Mouse (Mus musculus) hindbrain, embryonic 16.5 days (tissue): ENCODE data around the gene Gpatch2. TPM values are rescaled to one million over a fixed set of nuclear protein-coding genes. Genes with fewer than 3 reads are reported as not detected.

Experiments
- ATAC-seq: fragments of 200-750 bp; cut with Nextera tagmentation; 2 replicates; pipeline ENCODE4 v1.8.0; 2017; ENCODE audit warnings: moderate TSS enrichment, moderate library complexity
- H3K27ac ChIP-seq: fragments of 300-500 bp; sonication (generic); 2 replicates; pipeline ENCODE4 v1.5.1; 2014; ENCODE audit warnings: low read depth, mild to moderate bottlenecking, control low read depth, low read length, moderate library complexity
- H3K27me3 ChIP-seq: fragments of 300-500 bp; sonication (generic); replicated peaks from 2 replicates; pipeline ENCODE4 v1.6.1; 2014; ENCODE audit warnings: low read length; ENCODE audit not compliant: control insufficient read depth, insufficient read depth
- H3K36me3 ChIP-seq: fragments of 300-500 bp; sonication (generic); 2 replicates; pipeline ENCODE4 v1.6.1; 2014; ENCODE audit warnings: mild to moderate bottlenecking, low read length, moderate library complexity, mixed read lengths; ENCODE audit not compliant: control insufficient read depth, insufficient read depth
- H3K4me1 ChIP-seq: fragments of 300-500 bp; sonication (generic); 2 replicates; pipeline ENCODE4 v1.6.1; 2014; ENCODE audit warnings: low read depth, low read length; ENCODE audit not compliant: control insufficient read depth, insufficient read depth
- H3K4me2 ChIP-seq: fragments of 300-500 bp; sonication (generic); 2 replicates; pipeline ENCODE4 v1.6.1; 2014; ENCODE audit warnings: mild to moderate bottlenecking, low read length, control low read depth, moderate library complexity
- H3K4me3 ChIP-seq: fragments of 300-500 bp; sonication (generic); 2 replicates; pipeline ENCODE4 v1.5.1; 2014; ENCODE audit warnings: mild to moderate bottlenecking, low read length, control low read depth, moderate library complexity
- H3K9ac ChIP-seq: fragments of 300-500 bp; sonication (generic); 2 replicates; pipeline ENCODE4 v1.6.1; 2014; ENCODE audit warnings: low read depth, mild to moderate bottlenecking, control low read depth, low read length, moderate library complexity
- H3K9me3 ChIP-seq: fragments of 300-500 bp; sonication (generic); 2 replicates; pipeline ENCODE4 v1.6.1; 2014; ENCODE audit warnings: mild to moderate bottlenecking, low read length, moderate library complexity; ENCODE audit not compliant: control insufficient read depth
- WGBS: fragments of 180-500 bp; shearing (Covaris S2); extraction: QIAGEN DNeasy Blood & Tissue Kit; methylation state at CpG from one replicate; pipeline ENCODE4 v1.1.7; 2014; 5-methylcytosine and 5-hydroxymethylcytosine counted together
- polyA plus RNA-seq: library from polyadenylated mRNA; unstranded; fragments of >200 nt; fragmentation: Nextera tagmentation; extraction: Ambion mirVana; gene quantifications from 2 replicates; pipeline ENCODE4 v1.2.1, GENCODE M21; 2015

Gpatch2 gene
- polyA plus RNA-seq, 1 experiment from 2014 or later: 15.8 TPM

DNA sequence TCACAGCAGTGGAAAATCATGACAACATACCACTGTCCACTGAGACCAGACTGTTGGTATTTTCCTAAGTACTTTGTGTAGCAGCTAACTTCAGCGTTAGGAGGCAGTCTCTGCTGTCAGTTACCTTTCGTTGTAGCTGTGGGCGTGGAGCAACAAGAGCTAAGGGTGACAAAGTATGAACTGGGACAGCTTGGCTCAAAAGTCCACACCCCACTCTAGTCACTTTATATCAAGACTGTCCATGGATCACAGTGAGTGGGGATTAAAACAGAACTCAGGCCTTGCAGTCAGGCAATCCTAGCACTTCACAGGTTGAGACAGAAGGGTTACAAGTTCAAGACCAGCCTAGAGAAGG lies 77.1 kb downstream of the Gpatch2 start:
- Histone ChIP-seq H3K9ac (no peak overlapping the region), H3K9me3 (no peaks in the 10 kb centered on the region), H3K4me3 (no peak overlapping the region), H3K36me3 (no peaks in the 10 kb centered on the region), H3K4me1 (no peaks in the 10 kb centered on the region), H3K4me2 (no peak overlapping the region), H3K27me3 (no peaks in the 10 kb centered on the region), H3K27ac (no peak overlapping the region)
- 95% methylated on average over 3 of the region's 3 CpGs for WGBS
- no peak for ATAC-seq

DNA sequence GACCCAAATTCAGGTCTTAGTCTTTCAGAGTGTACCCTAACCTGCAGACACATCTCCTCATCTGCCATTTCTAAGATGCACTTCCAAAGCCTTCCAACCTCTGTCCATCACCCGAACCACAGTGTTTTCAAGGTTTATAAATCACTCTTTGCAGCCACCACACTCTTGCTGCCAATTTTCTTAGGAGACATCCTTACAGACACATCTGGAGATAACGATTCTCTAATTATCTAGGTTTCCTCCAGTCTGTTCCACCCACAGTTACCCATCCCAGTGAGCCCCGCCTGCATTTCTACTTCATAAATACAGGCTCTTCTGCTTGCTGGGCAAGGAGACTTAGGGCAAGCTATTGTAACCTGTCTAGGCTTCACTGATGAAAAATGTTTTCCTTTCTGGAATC lies 77.9 kb downstream of the Gpatch2 start:
- Histone ChIP-seq H3K27me3 (no peaks in the 10 kb centered on the region), H3K9ac (no peak overlapping the region), H3K27ac (no peak overlapping the region), H3K36me3 (no peaks in the 10 kb centered on the region), H3K4me3 (no peak overlapping the region), H3K4me2 (no peak overlapping the region), H3K4me1 (no peaks in the 10 kb centered on the region), H3K9me3 (no peaks in the 10 kb centered on the region)
- ATAC-seq: no peak
- 89% methylated on average over 3 of the region's 3 CpGs for WGBS

GRCm38 (mm10) chr1:187294522-187294921 lies 79.2 kb downstream of the Gpatch2 start:
- Histone ChIP-seq H3K27ac (no peak overlapping the region), H3K27me3 (no peaks in the 10 kb centered on the region), H3K4me3 (no peak overlapping the region), H3K9ac (no peak overlapping the region), H3K4me1 (no peaks in the 10 kb centered on the region), H3K9me3 (no peaks in the 10 kb centered on the region), H3K36me3 (no peaks in the 10 kb centered on the region), H3K4me2 (no peak overlapping the region)
- 87% methylated on average over 5 of the region's 5 CpGs for WGBS
- ATAC-seq: no peak

GRCm38 (mm10) chr1:187295038-187295559 lies 79.8 kb downstream of the Gpatch2 start:
- H3K9ac ChIP-seq: no peak overlapping the region
- H3K4me1 ChIP-seq: no peaks in the 10 kb centered on the region
- no peak for ATAC-seq
- no peak overlapping the region for H3K27ac ChIP-seq
- 98% methylated on average over 6 of the region's 6 CpGs for WGBS
- H3K27me3 ChIP-seq: no peaks in the 10 kb centered on the region
- no peak overlapping the region for H3K4me3 ChIP-seq
- H3K4me2 ChIP-seq: no peak overlapping the region
- H3K36me3 ChIP-seq: no peaks in the 10 kb centered on the region
- H3K9me3 ChIP-seq: no peaks in the 10 kb centered on the region

GRCm38 (mm10) chr1:187295711-187296110 lies 80.4 kb downstream of the Gpatch2 start:
- H3K27ac ChIP-seq: no peak overlapping the region
- no peaks in the 10 kb centered on the region for H3K36me3 ChIP-seq
- no peaks in the 10 kb centered on the region for H3K9me3 ChIP-seq
- WGBS: 84% methylated on average over 1 of the region's 1 CpGs
- H3K4me3 ChIP-seq: no peak overlapping the region
- no peak overlapping the region for H3K4me2 ChIP-seq
- H3K4me1 ChIP-seq: no peaks in the 10 kb centered on the region
- no peak overlapping the region for H3K9ac ChIP-seq
- ATAC-seq: no peak
- H3K27me3 ChIP-seq: no peaks in the 10 kb centered on the region

GRCm38 (mm10) chr1:187299236-187299635 lies 83.9 kb downstream of the Gpatch2 start:
- peak; percentile 56; the same call in 1 of the 2 replicates for ATAC-seq
- Histone ChIP-seq H3K27me3 (no peaks in the 10 kb centered on the region), H3K9ac (no peak overlapping the region), H3K4me1 (no peaks in the 10 kb centered on the region), H3K36me3 (no peaks in the 10 kb centered on the region), H3K4me2 (no peak overlapping the region), H3K9me3 (no peaks in the 10 kb centered on the region), H3K4me3 (no peak overlapping the region), H3K27ac (no peak overlapping the region)
- 63% methylated on average over 4 of the region's 4 CpGs for WGBS

- H3K36me3 ChIP-seq: no peaks in the 10 kb centered on the region
- WGBS: 46% methylated on average over 5 of the region's 5 CpGs
- no peaks in the 10 kb centered on the region for H3K27me3 ChIP-seq
- no peak overlapping the region for H3K27ac ChIP-seq
- no peaks in the 10 kb centered on the region for H3K4me1 ChIP-seq
- H3K4me3 ChIP-seq: no peak overlapping the region
- no peaks in the 10 kb centered on the region for H3K9me3 ChIP-seq
- H3K9ac ChIP-seq: no peak overlapping the region
- H3K4me2 ChIP-seq: no peak overlapping the region
- ATAC-seq: peak; percentile 65; the same call in 1 of the 2 replicates
These were observed 85.3 kb downstream of the Gpatch2 start for GRCm38 (mm10) chr1:187300626-187301025.

DNA sequence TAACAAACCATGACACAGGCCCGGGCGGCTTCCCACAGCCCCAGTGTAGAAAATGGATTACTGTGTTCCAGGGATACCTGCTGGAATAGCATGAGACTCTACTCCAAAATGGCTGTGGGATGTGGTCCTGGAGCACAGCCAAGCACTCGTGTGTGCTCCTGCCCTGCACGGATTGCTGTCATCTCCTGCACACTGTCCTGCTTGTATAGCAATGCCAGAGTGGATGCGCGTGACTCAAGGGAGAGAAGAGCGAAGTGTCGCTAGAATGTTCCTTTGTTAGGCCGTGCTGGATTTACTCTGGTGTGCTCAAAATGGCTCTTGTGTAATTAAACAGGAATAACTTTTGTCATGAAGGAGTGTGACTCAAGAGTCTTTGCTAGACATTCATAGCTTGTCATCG lies 87.9 kb downstream of the Gpatch2 start:
- Histone ChIP-seq H3K9ac (no peak overlapping the region), H3K9me3 (no peaks in the 10 kb centered on the region), H3K4me1 (no peaks in the 10 kb centered on the region), H3K36me3 (no peaks in the 10 kb centered on the region), H3K27ac (no peak overlapping the region), H3K27me3 (no peaks in the 10 kb centered on the region), H3K4me2 (no peak overlapping the region), H3K4me3 (no peak overlapping the region)
- ATAC-seq: no peak
- WGBS: 66% methylated on average over 10 of the region's 10 CpGs

DNA sequence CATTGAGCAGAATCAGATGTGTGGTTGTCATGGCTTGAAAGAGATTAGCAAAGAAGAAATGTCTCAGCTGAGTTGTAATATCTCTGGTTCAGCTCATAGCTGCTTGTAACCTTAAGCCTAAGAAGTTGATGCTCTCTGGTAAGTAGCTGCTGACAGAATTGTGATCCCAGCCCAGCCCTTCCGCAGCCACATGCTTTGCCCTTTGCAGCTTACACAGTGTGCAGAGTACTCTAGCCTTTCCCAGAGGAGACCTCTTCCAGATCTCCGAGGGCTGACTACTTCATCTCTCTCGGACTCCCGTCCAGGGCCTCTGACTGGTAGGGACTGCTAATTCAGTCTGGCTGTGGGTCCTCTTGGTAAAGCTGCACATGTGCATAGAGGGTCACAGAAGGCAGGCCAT lies 92.0 kb downstream of the Gpatch2 start:
- ATAC-seq: no peak
- Histone ChIP-seq H3K36me3 (no peaks in the 10 kb centered on the region), H3K27ac (no peak overlapping the region), H3K4me3 (no peak overlapping the region), H3K9ac (no peak overlapping the region), H3K4me2 (no peak overlapping the region), H3K27me3 (no peaks in the 10 kb centered on the region), H3K9me3 (no peaks in the 10 kb centered on the region), H3K4me1 (no peaks in the 10 kb centered on the region)
- 90% methylated on average over 4 of the region's 4 CpGs for WGBS

GRCm38 (mm10) chr1:187308523-187308922 lies 93.2 kb downstream of the Gpatch2 start:
- Histone ChIP-seq H3K4me1 (no peaks in the 10 kb centered on the region), H3K4me2 (no peak overlapping the region), H3K9ac (no peak overlapping the region), H3K4me3 (no peak overlapping the region), H3K27ac (no peak overlapping the region), H3K27me3 (no peaks in the 10 kb centered on the region), H3K36me3 (no peaks in the 10 kb centered on the region), H3K9me3 (no peaks in the 10 kb centered on the region)
- no peak for ATAC-seq
- WGBS: 88% methylated on average over 2 of the region's 2 CpGs
